Mouse (Mus musculus) Patski (cell line): ENCODE measurements around the gene Tnfrsf18. TPM values are rescaled to one million over a fixed set of nuclear protein-coding genes. Genes with fewer than 3 reads are reported as not detected.

Source experiments
- ATAC-seq: fragments of 100-300 bp; one replicate; pipeline ENCODE4 v1.8.0; 2021
- CTCF ChIA-PET: fragments of 350-600 bp; sonication (Branson Sonifier 250); formaldehyde crosslinking; loops from one replicate; lab custom pipeline; 2022; ENCODE audit warnings: inconsistent platforms; lab: Charles Lee
- POLR2A ChIA-PET: fragments of 350-600 bp; sonication (Branson Sonifier 250); formaldehyde crosslinking; loops from one replicate; lab custom pipeline; 2022; ENCODE audit warnings: antibody characterized with exemption, inconsistent platforms; lab: Charles Lee
- DNase-seq: peaks from one replicate; pipeline ENCODE4 v3.0.0-alpha.2; 2011; ENCODE audit warnings: low read depth, low spot score
- H3K27me3 ChIP-seq: fragments of 371-371 bp; one replicate; pipeline ENCODE4 v1.5.1; 2021
- CTCF ChIP-seq: fragments of 100-300 bp; IDR thresholded peaks from one replicate; pipeline ENCODE4 v1.5.1; 2021
- in situ Hi-C: fragments of 300-500 bp; cut with MboI; formaldehyde crosslinking; loops from 3 replicates; pipeline ENCODE4 v1.11.1; 2018; ENCODE audit warnings: low pct_unique_long_range_greater_than_20kb, mixed read lengths
- polyA plus RNA-seq: library from polyadenylated mRNA; unstranded; gene quantifications from one replicate; pipeline ENCODE4 v1.2.3, GENCODE M21; 2021

Tnfrsf18 gene
- polyA plus RNA-seq, 1 experiment from 2014 or later = 1.0 TPM

GRCm38 (mm10) chr4:156057702-156058101, 31.7 kb downstream of the Tnfrsf18 start:
- H3K27me3 ChIP-seq = no peaks in the 10 kb centered on the region
- no peak for DNase-seq
- no peak for TF ChIP-seq CTCF
- in situ Hi-C loops = no loop called here
- POLR2A ChIA-PET = no interaction called here
- CTCF ChIA-PET = interaction anchor here (1.3 kb wide), 1 partner anchor 8 kb away, joined by 3 read pairs; no protein-coding TSS in a partner anchor
- ATAC-seq = no peak

DNA sequence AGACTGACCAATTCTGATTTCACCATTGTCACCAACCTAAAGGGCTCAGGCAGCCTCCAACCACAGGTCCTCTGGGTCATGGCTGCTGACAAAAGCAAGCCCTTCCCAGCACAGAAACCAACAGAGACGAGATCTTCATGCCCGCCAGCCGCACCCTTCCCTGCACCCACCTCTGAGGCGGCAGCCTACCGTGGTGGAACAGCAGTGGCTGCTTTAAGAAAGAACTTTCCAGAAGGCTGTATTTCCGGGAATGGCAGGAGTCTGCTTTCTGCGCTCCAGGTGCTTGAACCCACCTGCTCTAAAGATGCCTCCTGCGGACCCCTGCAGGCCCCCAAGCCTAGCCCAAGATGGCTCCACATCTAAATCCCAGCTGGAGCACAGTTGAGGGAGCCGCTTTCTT, 32.9 kb downstream of the Tnfrsf18 start:
- in situ Hi-C loops = no loop called here
- ATAC-seq (no peak), DNase-seq (no peak)
- ChIA-PET CTCF (interaction anchor here (1.3 kb wide), 1 partner anchor 9 kb away, joined by 3 read pairs; no protein-coding TSS in a partner anchor), POLR2A (no interaction called here)
- no peaks in the 10 kb centered on the region for H3K27me3 ChIP-seq
- no peak for TF ChIP-seq CTCF

DNA sequence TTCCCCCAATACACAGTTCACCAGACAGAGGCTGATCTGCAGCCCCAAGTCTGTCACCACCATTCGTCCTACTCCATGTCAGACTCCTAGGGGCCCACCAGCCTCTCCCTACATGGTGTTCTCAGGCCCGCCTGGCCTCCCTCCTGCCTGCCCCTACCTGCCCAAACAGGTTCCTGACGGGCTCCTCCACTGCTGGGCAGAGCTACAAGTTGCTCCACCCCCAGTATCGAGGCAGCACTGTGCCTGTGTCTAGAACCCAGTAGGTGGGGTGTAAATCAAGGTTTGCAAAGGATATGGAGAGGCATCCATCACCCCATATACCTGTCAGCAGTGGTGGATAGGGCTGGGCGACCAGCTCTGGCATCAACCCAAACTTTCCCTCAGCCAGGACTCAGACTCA, 33.3 kb downstream of the Tnfrsf18 start, which contains the start of gene Ttll10:
TSS of gene Ttll10 (minus strand) at position 154 of the 400 bp plus-strand sequence.
- in situ Hi-C loops = no loop called here

DNA sequence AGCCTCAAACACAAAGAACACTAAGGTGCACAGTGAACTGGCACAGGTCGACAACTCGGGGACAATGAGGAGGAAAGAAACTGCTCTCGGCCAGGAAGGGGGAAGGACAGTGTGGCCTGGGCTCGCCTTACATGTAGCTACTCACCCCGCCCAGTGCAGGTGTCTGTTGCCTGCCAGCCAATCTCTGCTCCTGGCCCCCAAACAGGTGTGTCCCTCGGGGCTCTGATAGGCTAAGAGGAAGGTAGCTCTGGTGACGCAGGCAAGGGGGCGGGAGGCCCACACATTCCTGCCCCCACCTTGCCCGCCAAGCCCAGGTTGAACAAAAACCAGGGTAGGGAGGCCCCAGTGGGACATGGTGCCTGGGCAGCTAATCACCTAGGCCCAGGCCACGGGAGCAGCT, 33.7 kb downstream of the Tnfrsf18 start:
- H3K27me3 ChIP-seq = no peaks in the 10 kb centered on the region
- in situ Hi-C loops = no loop called here
- CTCF ChIA-PET = no interaction called here
- DNase-seq (no peak), ATAC-seq (no peak)
- POLR2A ChIA-PET = no interaction called here
- TF ChIP-seq CTCF = no peak

More for the DNA sequence above, 33.3 kb downstream of the Tnfrsf18 start, which contains the start of gene Ttll10:
- ChIA-PET POLR2A (no interaction called here), CTCF (no interaction called here)
- ATAC-seq (no peak), DNase-seq (no peak)
- no peaks in the 10 kb centered on the region for H3K27me3 ChIP-seq
- TF ChIP-seq CTCF = no peak

DNA sequence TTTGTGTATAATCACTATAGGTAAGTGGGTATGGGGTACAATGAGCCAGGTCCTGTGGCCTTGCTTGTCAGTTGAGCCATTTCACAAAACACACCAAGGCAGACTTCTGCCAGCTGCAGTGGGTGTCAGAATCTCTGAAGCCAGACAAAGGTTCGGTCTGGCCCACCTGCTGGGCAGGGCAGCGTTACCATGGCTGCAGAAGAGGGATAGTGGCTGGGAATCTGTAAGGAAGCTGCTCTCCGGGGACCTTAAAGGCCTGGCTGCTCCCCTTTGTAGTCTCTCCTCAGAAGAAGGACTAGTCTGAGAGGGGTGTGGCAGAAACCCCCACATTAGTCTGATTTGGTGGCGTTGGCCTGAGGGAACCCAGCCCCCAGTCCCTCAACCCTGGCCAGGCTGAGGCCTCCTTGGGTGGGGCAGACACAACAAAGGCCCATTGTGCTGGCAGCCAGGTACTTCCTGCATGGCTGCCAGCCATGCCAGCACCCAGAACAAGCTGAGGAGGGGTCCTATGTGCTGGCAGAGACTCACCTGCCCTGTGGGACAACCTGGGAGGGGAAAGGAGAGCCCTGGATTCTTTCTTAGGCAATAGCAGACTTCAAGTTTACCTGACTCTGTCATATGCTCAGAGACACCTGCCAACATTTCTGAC, 38.0 kb downstream of the Tnfrsf18 start:
- ChIA-PET CTCF (interaction anchor here (1.1 kb wide), 1 partner anchor 16 kb away, joined by 3 read pairs; no protein-coding TSS in a partner anchor), POLR2A (no interaction called here)
- no peak for TF ChIP-seq CTCF
- no peaks in the 10 kb centered on the region for H3K27me3 ChIP-seq
- in situ Hi-C loops = no loop called here
- DNase-seq (no peak), ATAC-seq (no peak)

GRCm38 (mm10) chr4:156064510-156064897, 38.5 kb downstream of the Tnfrsf18 start:
- no peak for DNase-seq
- in situ Hi-C loops = no loop called here

GRCm38 (mm10) chr4:156065156-156065894, 39.4 kb downstream of the Tnfrsf18 start:
- ChIA-PET POLR2A (no interaction called here), CTCF (interaction anchor here (1.1 kb wide), 1 partner anchor 17 kb away, joined by 3 read pairs; no protein-coding TSS in a partner anchor)
- no peaks in the 10 kb centered on the region for H3K27me3 ChIP-seq
- DNase-seq (no peak), ATAC-seq (no peak)
- in situ Hi-C loops = no loop called here
- no peak for TF ChIP-seq CTCF

More at GRCm38 (mm10) chr4:156064510-156064897, 38.5 kb downstream of the Tnfrsf18 start:
- ChIA-PET CTCF (interaction anchor here (1.1 kb wide), 1 partner anchor 16 kb away, joined by 3 read pairs; no protein-coding TSS in a partner anchor), POLR2A (no interaction called here)
- TF ChIP-seq CTCF = no peak
- no peak for ATAC-seq
- H3K27me3 ChIP-seq = no peaks in the 10 kb centered on the region

- ATAC-seq (no peak), DNase-seq (no peak)
- in situ Hi-C loops = no loop called here
- ChIA-PET CTCF (interaction anchor here (0.8 kb wide), 1 partner anchor 14 kb away, joined by 3 read pairs; no protein-coding TSS in a partner anchor), POLR2A (no interaction called here)
- no peaks in the 10 kb centered on the region for H3K27me3 ChIP-seq
- TF ChIP-seq CTCF = no peak
Measured at GRCm38 (mm10) chr4:156067256-156067949, 41.4 kb downstream of the Tnfrsf18 start.

- no peaks in the 10 kb centered on the region for H3K27me3 ChIP-seq
- POLR2A ChIA-PET = interaction anchor here (1.0 to 1.7 kb wide), 3 partner anchors 13 to 42 kb away, joined by 3 read pairs; no protein-coding TSS in a partner anchor
- no peak for DNase-seq
- CTCF ChIA-PET = no interaction called here
- TF ChIP-seq CTCF = no peak
- no peak for ATAC-seq
- in situ Hi-C loops = no loop called here
Measured at GRCm38 (mm10) chr4:156069701-156070100, 43.7 kb downstream of the Tnfrsf18 start.

DNA sequence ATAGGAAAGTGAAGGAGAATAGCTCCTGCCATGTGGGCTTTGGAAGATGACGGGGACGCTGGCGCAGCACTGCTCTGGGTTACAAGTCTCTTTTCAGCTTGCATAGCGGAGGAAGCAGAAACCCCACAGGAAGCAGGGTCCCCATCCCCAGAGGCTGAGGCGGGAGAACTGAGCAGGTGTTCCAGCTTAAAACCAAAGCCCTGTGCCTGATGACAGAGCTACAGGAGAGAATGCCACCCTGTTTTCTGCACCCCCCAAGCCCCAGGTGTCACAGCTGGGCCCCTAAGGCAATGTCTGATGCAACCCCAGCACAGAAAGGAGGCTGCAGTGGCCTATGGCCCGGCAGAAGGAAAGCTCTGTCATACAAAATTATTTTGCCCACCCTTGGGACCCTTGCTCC, 44.3 kb downstream of the Tnfrsf18 start:
- in situ Hi-C loops = no loop called here
- TF ChIP-seq CTCF = no peak
- no peak for DNase-seq
- POLR2A ChIA-PET = interaction anchor here (1.0 to 1.7 kb wide), 3 partner anchors 12 to 43 kb away, joined by 3 read pairs; no protein-coding TSS in a partner anchor
- CTCF ChIA-PET = interaction anchor here (1.1 kb wide), 1 partner anchor 13 kb away, joined by 3 read pairs; no protein-coding TSS in a partner anchor
- H3K27me3 ChIP-seq = no peaks in the 10 kb centered on the region
- ATAC-seq = no peak
